Mouse (Mus musculus) thymus, adult 2 months (tissue): ENCODE measurements around the gene Nop2.

Experiments used
- CTCF ChIP-seq: fragments of 200-500 bp; IDR thresholded peaks from 2 replicates; pipeline ENCODE4 v1.5.1; 2012; ENCODE audit warnings: mild to moderate bottlenecking, control low read depth, low read length, moderate library complexity, borderline replicate concordance; ENCODE audit not compliant: control insufficient read depth, poor library complexity, insufficient read depth; ENCODE audit errors: extremely low read depth
- POLR2A ChIP-seq: fragments of 200-500 bp; IDR thresholded peaks from 2 replicates; pipeline ENCODE4 v1.6.1; 2012; ENCODE audit warnings: mild to moderate bottlenecking, low read length, control low read depth, moderate library complexity; ENCODE audit not compliant: control insufficient read depth, poor library complexity, insufficient read depth; ENCODE audit errors: extremely low read depth

GRCm38 (mm10) chr6:125109371-125109770 is 22.3 kb upstream of the Nop2 start:
- TF ChIP-seq POLR2A (no peak), CTCF (no peak)
